Mouse (Mus musculus) E14TG2a.4 (cell line): Measurements from ENCODE around the gene Shisa9.

Source experiments
- CTCF ChIP-seq: conservative IDR thresholded peaks from 2 replicates; pipeline ENCODE4 v1.5.1; 2014; ENCODE audit warnings: low read length
- NANOG ChIP-seq: IDR thresholded peaks from 2 replicates; pipeline ENCODE4 v1.6.1; 2014; ENCODE audit warnings: borderline replicate concordance, low read length, mixed read lengths

GRCm38 (mm10) chr16:12214018-12214417, 230.1 kb downstream of the Shisa9 start:
- TF ChIP-seq CTCF (no peak), NANOG (no peak)
